Mouse (Mus musculus) spleen, postnatal 10 days (tissue): ENCODE data around the gene Olfr1109.

ENCODE experiments used
- DNase-seq, 2 experiments: peaks; one replicate each; pipeline ENCODE4 v3.0.0; 2021 to 2022; ENCODE audit warnings: low spot score in 2 of 2

The Olfr1109 gene

DNA sequence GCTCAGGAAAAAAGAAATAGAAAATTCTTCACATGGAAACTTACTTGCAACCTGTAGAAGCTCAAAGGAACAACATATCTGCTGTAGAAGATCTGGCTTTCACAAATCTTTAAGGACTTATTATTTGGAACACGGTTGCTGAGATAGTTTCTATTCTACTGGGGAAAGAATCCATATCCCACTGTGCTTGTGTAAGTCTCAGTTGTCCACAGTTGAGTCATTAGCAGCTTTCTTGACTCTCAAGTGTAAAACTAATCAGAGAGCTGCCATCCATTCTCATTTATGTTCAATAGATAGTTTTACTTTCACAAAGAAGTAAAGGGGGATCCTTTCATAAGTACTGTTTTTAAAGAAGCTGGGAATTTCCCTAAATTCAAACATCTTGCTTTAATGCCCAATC lies at the start of gene Olfr1109:
Gene Olfr1109 (minus strand): TSS at position 101 of the 400 bp plus-strand sequence.
- DNase-seq: no peak

DNA sequence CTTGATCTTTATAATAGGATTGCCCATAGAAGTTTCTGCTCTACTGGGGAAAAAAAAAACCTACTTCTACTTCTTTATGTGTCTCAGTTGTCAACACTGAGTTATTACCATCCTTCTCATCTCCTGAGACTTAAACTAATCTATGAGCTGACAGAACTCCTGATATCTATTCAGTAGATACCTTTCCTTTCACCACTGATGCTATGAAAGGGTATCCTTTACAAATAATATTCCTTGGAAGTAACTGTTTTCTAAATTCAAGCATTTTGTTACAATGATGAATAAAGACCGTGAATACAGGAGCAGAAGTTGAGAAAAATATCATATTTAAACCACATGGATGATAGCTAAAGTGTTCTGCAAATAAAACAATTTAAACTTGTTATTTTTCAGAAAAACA lies 44.4 kb upstream of the Olfr1109 start, which contains the start of gene Olfr1110:
Gene Olfr1110 (minus strand): TSS at position 101 of the 400 bp plus-strand sequence.
- no peak for DNase-seq

DNA sequence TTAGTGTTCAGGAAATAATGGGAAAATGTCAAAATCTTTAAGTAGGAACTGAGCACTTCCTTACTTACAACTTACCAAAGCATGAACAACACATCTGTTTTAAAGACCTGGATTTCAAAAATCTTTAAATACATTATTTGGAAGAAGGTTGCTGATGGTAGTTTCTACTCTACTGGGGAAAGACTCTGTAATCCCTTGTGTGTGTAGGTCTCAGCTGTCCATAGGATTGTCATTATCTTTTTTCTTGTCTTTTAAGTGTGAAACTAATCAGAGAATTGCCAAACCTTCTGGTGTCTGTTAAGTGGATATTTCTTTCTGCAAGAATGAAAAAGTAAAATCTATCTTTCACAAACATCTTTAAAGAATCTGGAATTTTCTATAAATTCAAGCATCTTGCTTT lies 18.7 kb upstream of the Olfr1109 start, which contains the start of gene Olfr259:
Gene Olfr259 (minus strand): TSS at position 101 of the 400 bp plus-strand sequence.
- DNase-seq: no peak

DNA sequence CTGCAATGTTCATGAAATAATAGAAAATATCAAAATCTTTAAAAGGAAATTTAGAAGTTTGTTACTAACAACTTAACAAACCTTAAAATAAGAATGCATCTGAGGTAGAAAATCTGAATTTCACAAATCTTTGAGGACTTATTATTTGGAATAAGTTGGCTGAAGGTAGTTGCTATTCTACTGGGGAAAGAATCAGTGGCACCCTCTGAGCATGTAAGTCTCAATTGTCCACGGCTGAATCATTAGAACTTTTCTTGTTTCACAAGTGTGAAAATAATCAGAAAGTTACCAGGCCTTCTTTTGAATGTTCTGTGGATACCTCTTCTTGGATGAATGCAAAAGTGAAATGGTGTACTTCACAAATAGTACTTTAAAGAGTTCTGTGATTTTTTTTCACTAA lies 20.1 kb downstream of the Olfr1109 start, which contains the start of gene Olfr1107:
Gene Olfr1107 (minus strand): TSS at position 101 of the 400 bp plus-strand sequence.
- no peak for DNase-seq

DNA sequence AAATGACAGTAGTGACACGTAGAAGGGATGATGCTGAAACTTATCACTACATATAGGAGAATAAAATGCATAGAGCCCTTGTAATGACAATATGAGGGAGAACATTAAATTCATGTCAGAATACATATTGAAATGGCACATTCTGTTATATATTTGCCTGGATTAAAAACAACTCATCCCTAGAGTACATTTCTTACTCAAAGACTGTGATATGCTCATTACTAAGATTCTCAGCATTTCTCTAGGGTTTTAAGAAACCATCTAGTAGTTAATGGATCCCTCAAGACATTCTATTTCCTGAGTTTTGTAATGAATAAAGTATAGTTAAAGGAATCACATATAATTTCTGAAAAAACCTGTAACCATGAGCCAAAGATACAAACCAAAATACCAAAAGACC lies 43.6 kb downstream of the Olfr1109 start, which contains the start of gene Olfr1106:
Gene Olfr1106 (minus strand): TSS at position 101 of the 400 bp plus-strand sequence.
- no peak for DNase-seq
